Mouse (Mus musculus): ENCODE results near the gene Tspan11.

The Tspan11 gene

DNA sequence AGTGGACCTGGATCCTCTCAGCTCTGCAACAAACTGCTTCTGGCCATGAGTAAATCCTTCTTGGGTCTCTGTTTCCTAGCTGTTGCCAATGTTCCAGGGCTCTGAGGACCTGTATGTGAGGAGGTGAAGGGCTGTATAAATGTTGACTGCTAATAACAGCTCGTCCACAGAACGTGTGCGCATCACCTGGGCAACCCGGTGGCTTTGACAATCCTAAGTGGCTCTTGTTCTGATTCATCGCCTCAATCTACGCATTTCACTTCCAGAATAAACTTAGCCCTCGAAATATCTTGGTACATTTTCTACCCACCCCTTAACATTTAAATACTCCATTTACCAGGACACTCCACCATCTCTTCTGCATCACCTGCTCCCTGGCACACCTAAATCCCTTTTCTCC is 34.1 kb upstream of the Tspan11 start:
- Histone ChIP-seq H3K27me3 (ENCODE audit: insufficient read depth, low read length) (peaks cover 6% of the 10 kb centered on the region; the same call in 1 of the 2 replicates), H3K4me3 (replicated peaks; ENCODE audit: low read length) (no peak overlapping the region), H3K4me1 (replicated peaks; ENCODE audit: low read depth, low read length) (peaks cover 27% of the 10 kb centered on the region), H3K36me3 (ENCODE audit: insufficient read depth, low read length) (no peaks in the 10 kb centered on the region), H3K9me3 (ENCODE audit: low read length) (peaks cover 41% of the 10 kb centered on the region)
- no peak for TF ChIP-seq CTCF (conservative IDR thresholded peaks at IDR 0.05; ENCODE audit: low read length)

DNA sequence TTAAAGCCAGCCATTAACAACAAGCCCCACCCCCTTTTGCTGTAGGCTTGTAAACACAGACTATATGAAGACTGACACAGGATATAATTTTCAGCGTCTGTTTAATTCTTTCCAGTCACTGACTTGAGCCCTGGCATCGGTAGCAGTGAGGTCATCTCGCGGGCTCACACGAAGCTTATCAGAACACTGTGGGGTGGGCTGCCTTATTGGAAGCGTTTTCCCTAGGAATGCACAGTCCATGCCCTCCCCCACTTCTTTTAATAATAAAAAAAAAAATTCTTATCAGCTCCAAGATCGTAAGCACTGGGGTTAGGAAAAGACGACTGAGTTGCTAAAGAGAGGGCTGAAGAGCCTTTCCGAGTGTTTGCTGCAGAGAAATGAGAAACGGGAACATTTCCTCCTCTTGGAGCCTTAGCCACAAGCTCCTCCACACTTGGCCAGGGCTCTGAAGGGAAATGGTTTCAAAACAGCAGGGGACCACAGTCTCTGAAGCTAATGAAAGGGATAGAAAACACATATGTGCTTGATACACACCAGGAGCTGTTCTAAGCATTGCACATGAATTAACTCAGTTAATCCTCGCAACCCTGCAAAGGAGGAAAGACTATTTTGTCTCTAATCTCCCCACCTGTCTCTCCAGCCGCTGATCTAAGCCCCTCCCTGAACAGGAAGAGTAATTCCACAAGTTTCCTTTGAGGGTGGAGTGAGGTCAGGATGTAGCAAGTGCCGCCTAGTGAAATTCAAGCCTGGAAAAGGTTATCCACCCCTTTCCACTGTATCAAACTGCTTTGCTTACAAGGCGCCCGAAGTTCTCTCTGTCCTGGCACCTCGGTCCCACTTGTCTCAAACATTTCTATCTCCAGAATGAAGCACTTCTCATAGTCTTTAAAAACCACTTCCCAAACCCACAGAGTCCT is 33.4 kb upstream of the Tspan11 start:
- Histone ChIP-seq H3K36me3 (ENCODE audit: insufficient read depth, low read length) (no peaks in the 10 kb centered on the region), H3K9me3 (ENCODE audit: low read length) (peaks cover 40% of the 10 kb centered on the region), H3K27me3 (ENCODE audit: insufficient read depth, low read length) (peaks cover 7% of the 10 kb centered on the region; the same call in 1 of the 2 replicates), H3K4me1 (replicated peaks; ENCODE audit: low read depth, low read length) (peaks cover 27% of the 10 kb centered on the region), H3K4me3 (replicated peaks; ENCODE audit: low read length) (no peak overlapping the region)
- TF ChIP-seq CTCF (conservative IDR thresholded peaks at IDR 0.05; ENCODE audit: low read length) (no peak), POU5F1 (IDR thresholded peaks at IDR 0.05; ENCODE audit: borderline replicate concordance, low read length) (no peak), NANOG (IDR thresholded peaks at IDR 0.05; ENCODE audit: borderline replicate concordance, low read length) (no peak)

DNA sequence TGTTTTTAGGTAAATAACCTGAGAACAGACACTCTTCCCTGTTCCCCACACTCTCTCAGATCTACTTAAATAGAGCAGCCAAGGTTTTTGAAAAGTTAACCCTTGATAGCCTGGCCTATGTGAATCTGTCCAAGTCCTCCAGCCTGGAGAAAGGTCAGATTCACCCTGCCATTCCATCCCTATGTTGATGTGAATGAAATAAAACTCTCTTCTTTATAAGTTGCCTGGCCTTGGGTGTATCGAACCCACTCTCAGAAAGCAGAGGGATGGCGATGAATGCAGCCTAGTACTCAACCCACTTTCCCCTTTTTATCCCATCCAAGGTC is 32.7 kb upstream of the Tspan11 start:
- Histone ChIP-seq H3K36me3 (ENCODE audit: insufficient read depth, low read length) (no peaks in the 10 kb centered on the region), H3K4me1 (replicated peaks; ENCODE audit: low read depth, low read length) (peaks cover 27% of the 10 kb centered on the region), H3K27me3 (ENCODE audit: insufficient read depth, low read length) (peaks cover 7% of the 10 kb centered on the region; the same call in 1 of the 2 replicates), H3K9me3 (ENCODE audit: low read length) (peaks cover 34% of the 10 kb centered on the region), H3K4me3 (replicated peaks; ENCODE audit: low read length) (no peak overlapping the region)
- TF ChIP-seq POU5F1 (IDR thresholded peaks at IDR 0.05; ENCODE audit: borderline replicate concordance, low read length) (no peak), NANOG (IDR thresholded peaks at IDR 0.05; ENCODE audit: borderline replicate concordance, low read length) (no peak), CTCF (conservative IDR thresholded peaks at IDR 0.05; ENCODE audit: low read length) (no peak)

DNA sequence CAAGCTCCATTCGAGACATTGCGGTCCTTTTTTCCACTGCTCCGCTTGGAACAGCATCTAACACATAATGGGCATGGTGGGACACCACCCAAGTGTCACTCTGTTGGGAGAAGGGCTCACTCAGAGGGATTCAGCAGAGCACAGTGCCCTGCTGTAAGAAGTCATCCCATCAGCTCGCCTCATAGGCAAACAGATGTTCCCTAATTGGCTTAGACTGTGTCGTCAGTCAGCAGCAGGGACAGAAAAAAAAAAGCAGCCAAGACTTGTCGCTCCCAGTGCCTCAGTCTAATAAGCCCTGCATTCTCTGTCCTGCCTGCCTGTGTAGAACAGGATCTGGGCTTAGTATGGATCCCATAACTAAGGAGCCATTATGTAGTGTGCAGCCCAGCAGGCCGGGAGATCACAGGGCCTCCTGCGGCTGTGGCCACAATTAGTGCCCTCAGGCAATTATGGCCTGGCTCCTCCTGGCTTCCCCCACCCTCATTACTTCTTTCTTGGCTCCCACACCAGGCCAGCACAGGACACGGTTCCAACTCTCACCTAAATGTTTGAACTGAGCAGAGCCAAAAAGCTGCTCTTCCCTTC is 31.6 kb upstream of the Tspan11 start:
- peaks cover 27% of the 10 kb centered on the region for H3K4me1 ChIP-seq (replicated peaks; ENCODE audit: low read depth, low read length)
- TF ChIP-seq NANOG (IDR thresholded peaks at IDR 0.05; ENCODE audit: borderline replicate concordance, low read length) (no peak), POU5F1 (IDR thresholded peaks at IDR 0.05; ENCODE audit: borderline replicate concordance, low read length) (no peak), CTCF (conservative IDR thresholded peaks at IDR 0.05; ENCODE audit: low read length) (no peak)
- H3K27me3 ChIP-seq (ENCODE audit: insufficient read depth, low read length), result peaks cover 7% of the 10 kb centered on the region; the same call in 1 of the 2 replicates
- H3K9me3 ChIP-seq (ENCODE audit: low read length), result peaks cover 24% of the 10 kb centered on the region
- H3K4me3 ChIP-seq (replicated peaks; ENCODE audit: low read length), result no peak overlapping the region
- H3K36me3 ChIP-seq (ENCODE audit: insufficient read depth, low read length), result no peaks in the 10 kb centered on the region

DNA sequence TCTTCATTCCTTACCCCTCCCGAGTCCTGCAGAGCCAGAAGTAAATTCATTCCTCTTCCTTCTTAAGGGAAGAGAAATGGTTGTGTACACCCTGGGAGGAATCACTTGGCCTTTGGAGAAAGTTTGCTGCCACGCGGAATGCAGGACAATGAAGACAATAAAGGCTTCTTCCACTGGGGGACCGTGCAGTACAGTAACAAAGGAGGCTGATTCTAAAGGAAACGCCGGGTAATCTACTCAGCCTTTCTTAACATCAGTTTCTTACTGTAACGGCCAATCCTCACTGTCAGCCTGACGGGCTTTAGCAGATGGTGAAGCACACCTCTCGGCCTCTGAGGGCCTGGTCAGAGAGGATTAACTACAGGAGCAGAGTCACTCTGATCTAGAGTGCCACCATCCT is 25.4 kb upstream of the Tspan11 start:
- no peaks in the 10 kb centered on the region for H3K36me3 ChIP-seq (ENCODE audit: insufficient read depth, low read length)
- no peak overlapping the region for H3K4me3 ChIP-seq (replicated peaks; ENCODE audit: low read length)
- H3K27me3 ChIP-seq (ENCODE audit: insufficient read depth, low read length), result peaks cover 7% of the 10 kb centered on the region; the same call in 1 of the 2 replicates
- peaks cover 7% of the 10 kb centered on the region for H3K4me1 ChIP-seq (replicated peaks; ENCODE audit: low read depth, low read length)
- TF ChIP-seq POU5F1 (IDR thresholded peaks at IDR 0.05; ENCODE audit: borderline replicate concordance, low read length), result no peak
- no peak for TF ChIP-seq NANOG (IDR thresholded peaks at IDR 0.05; ENCODE audit: borderline replicate concordance, low read length)
- TF ChIP-seq CTCF (conservative IDR thresholded peaks at IDR 0.05; ENCODE audit: low read length), result no peak
- no peaks in the 10 kb centered on the region for H3K9me3 ChIP-seq (ENCODE audit: low read length)

DNA sequence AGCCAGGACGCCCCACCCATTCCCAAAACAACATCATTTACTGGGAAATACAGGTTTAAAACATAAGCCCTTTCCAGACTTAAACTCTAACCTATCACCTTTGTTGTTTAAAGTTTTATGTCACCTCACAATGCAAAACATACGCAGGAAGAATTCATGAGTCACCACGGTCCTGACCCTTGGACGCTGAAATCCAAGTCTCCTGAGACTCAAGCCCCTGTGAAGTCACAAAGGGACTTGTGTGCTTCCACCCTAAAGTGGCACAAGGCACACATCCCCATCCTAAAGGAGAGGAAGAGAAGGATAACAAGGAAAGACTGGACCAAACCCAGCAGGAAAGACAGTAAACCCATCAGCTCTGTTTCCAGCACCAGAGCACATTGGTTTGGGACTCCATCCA is 22.0 kb upstream of the Tspan11 start:
- Histone ChIP-seq H3K36me3 (ENCODE audit: insufficient read depth, low read length) (no peaks in the 10 kb centered on the region), H3K4me3 (replicated peaks; ENCODE audit: low read length) (no peak overlapping the region)
- TF ChIP-seq POU5F1 (IDR thresholded peaks at IDR 0.05; ENCODE audit: borderline replicate concordance, low read length) (no peak), CTCF (conservative IDR thresholded peaks at IDR 0.05; ENCODE audit: low read length) (no peak), NANOG (IDR thresholded peaks at IDR 0.05; ENCODE audit: borderline replicate concordance, low read length) (no peak)

DNA sequence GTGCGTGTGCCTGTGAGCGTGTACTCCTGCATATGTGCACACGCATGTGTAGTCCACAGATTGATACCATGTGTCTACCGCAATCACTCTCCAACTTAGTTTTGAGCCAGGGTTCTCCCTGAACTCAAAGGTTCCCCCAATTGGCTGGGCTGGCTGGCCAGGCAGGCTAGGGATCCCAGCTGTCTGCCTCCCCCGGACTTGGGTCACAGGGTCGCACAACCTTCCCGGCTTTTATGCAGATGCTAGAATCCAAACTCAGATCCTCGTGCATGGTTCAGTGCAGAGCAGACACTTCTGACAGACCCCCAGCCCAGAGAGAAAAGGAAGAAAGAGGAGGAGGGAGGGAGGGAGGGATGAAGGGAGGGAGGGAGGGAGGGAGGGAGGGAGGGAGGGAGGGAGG is 18.8 kb upstream of the Tspan11 start:
- Histone ChIP-seq H3K36me3 (ENCODE audit: insufficient read depth, low read length) (no peaks in the 10 kb centered on the region), H3K27me3 (ENCODE audit: insufficient read depth, low read length) (no peaks in the 10 kb centered on the region), H3K4me3 (replicated peaks; ENCODE audit: low read length) (no peak overlapping the region), H3K9me3 (ENCODE audit: low read length) (peaks cover 2% of the 10 kb centered on the region; the same call in 1 of the 2 replicates), H3K4me1 (replicated peaks; ENCODE audit: low read depth, low read length) (peaks cover 19% of the 10 kb centered on the region)
- TF ChIP-seq NANOG (IDR thresholded peaks at IDR 0.05; ENCODE audit: borderline replicate concordance, low read length) (no peak), CTCF (conservative IDR thresholded peaks at IDR 0.05; ENCODE audit: low read length) (no peak), POU5F1 (IDR thresholded peaks at IDR 0.05; ENCODE audit: borderline replicate concordance, low read length) (no peak)

More for the DNA sequence above, 22.0 kb upstream of the Tspan11 start:
- Histone ChIP-seq H3K9me3 (ENCODE audit: low read length) (no peaks in the 10 kb centered on the region), H3K4me1 (replicated peaks; ENCODE audit: low read depth, low read length) (peaks cover 23% of the 10 kb centered on the region), H3K27me3 (ENCODE audit: insufficient read depth, low read length) (no peaks in the 10 kb centered on the region)

DNA sequence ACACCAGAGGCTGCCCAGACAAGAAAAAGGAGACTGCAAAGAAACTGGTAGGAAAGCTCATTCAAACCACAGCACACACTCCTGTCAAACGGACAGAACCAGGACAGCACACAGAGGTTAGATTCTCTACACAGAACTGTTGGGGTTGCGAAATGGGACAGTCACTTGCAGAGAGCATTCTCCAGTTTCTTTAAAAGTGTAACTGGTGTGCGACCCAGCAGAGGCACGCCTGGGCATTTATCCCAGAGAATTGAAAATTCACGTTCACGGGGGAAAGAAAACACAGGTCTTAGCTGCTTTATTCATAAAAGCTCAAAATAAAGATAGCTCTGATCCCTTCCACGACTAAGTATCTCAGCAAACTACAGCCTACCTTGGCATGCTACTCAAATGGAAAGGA is 18.3 kb upstream of the Tspan11 start:
- H3K9me3 ChIP-seq (ENCODE audit: low read length), result peaks cover 3% of the 10 kb centered on the region; the same call in 1 of the 2 replicates
- no peaks in the 10 kb centered on the region for H3K36me3 ChIP-seq (ENCODE audit: insufficient read depth, low read length)
- no peak overlapping the region for H3K4me3 ChIP-seq (replicated peaks; ENCODE audit: low read length)
- H3K4me1 ChIP-seq (replicated peaks; ENCODE audit: low read depth, low read length), result peaks cover 19% of the 10 kb centered on the region
- TF ChIP-seq CTCF (conservative IDR thresholded peaks at IDR 0.05; ENCODE audit: low read length) (no peak), NANOG (IDR thresholded peaks at IDR 0.05; ENCODE audit: borderline replicate concordance, low read length) (no peak), POU5F1 (IDR thresholded peaks at IDR 0.05; ENCODE audit: borderline replicate concordance, low read length) (no peak)
- H3K27me3 ChIP-seq (ENCODE audit: insufficient read depth, low read length), result no peaks in the 10 kb centered on the region

All from E14TG2a.4 (cell line).